Mouse (Mus musculus) bone marrow macrophage, adult 2 months (primary cell): ENCODE results near the gene Epas1. TPM values are rescaled to one million over a fixed set of nuclear protein-coding genes. Genes with fewer than 3 reads are reported as not detected.

Experiments used
- H3K27ac ChIP-seq: 2 replicates; pipeline ENCODE4 v1.5.1; 2012; ENCODE audit warnings: low read depth, low read length; ENCODE audit not compliant: insufficient read depth
- H3K4me1 ChIP-seq: 2 replicates; pipeline ENCODE4 v1.6.1; 2012; ENCODE audit warnings: low read length; ENCODE audit not compliant: control insufficient read depth, insufficient read depth
- H3K4me3 ChIP-seq: 2 replicates; pipeline ENCODE4 v1.5.1; 2012; ENCODE audit warnings: mild to moderate bottlenecking, low read length, moderate library complexity; ENCODE audit not compliant: insufficient read depth
- CTCF ChIP-seq: IDR thresholded peaks from 2 replicates; pipeline ENCODE4 v1.5.1; 2012; ENCODE audit warnings: low read depth, mild to moderate bottlenecking, low read length, moderate library complexity
- POLR2A ChIP-seq: IDR thresholded peaks from 2 replicates; pipeline ENCODE4 v1.6.1; 2012; ENCODE audit warnings: mild to moderate bottlenecking, low read depth, low read length, borderline replicate concordance
- polyA plus RNA-seq: library from polyadenylated mRNA; stranded (reverse); fragments of >200 nt; gene quantifications from 2 replicates; pipeline ENCODE4 v1.2.4, GENCODE M21; 2012; ENCODE audit not compliant: missing spikeins, insufficient read depth, insufficient read length

Epas1 gene
- polyA plus RNA-seq, 1 experiment: 0.74 TPM

- no peak overlapping the region for H3K4me3 ChIP-seq
- TF ChIP-seq POLR2A: no peak
- TF ChIP-seq CTCF: no peak
- H3K27ac ChIP-seq: no peak overlapping the region
- H3K4me1 ChIP-seq: peaks cover 10% of the 10 kb centered on the region
These were observed 48.4 kb downstream of the Epas1 start for GRCm38 (mm10) chr17:86801876-86802275.

- H3K27ac ChIP-seq: no peak overlapping the region
- H3K4me3 ChIP-seq: no peak overlapping the region
- H3K4me1 ChIP-seq: peaks cover 10% of the 10 kb centered on the region
- TF ChIP-seq POLR2A (no peak), CTCF (0 out of 2 replicates have a peak, but pooled peaks have one; percentile 20)
These were observed 49.0 kb downstream of the Epas1 start for GRCm38 (mm10) chr17:86802351-86802985.

GRCm38 (mm10) chr17:86803147-86803546 lies 49.6 kb downstream of the Epas1 start:
- Histone ChIP-seq H3K27ac (no peak overlapping the region), H3K4me3 (no peak overlapping the region), H3K4me1 (peaks cover 6% of the 10 kb centered on the region)
- no peak for TF ChIP-seq POLR2A

GRCm38 (mm10) chr17:86803653-86804052 lies 50.2 kb downstream of the Epas1 start:
- no peak overlapping the region for H3K27ac ChIP-seq
- TF ChIP-seq POLR2A (no peak), CTCF (peak; percentile 59)
- H3K4me1 ChIP-seq: peaks cover 3% of the 10 kb centered on the region; the same call in 1 of the 2 replicates
- no peak overlapping the region for H3K4me3 ChIP-seq

GRCm38 (mm10) chr17:86812029-86812428 lies 58.5 kb downstream of the Epas1 start:
- no peak overlapping the region for H3K4me3 ChIP-seq
- H3K4me1 ChIP-seq: no peaks in the 10 kb centered on the region
- no peak overlapping the region for H3K27ac ChIP-seq
- TF ChIP-seq CTCF (no peak), POLR2A (no peak)

- no peaks in the 10 kb centered on the region for H3K4me1 ChIP-seq
- TF ChIP-seq POLR2A (no peak), CTCF (no peak)
- H3K27ac ChIP-seq: no peak overlapping the region
- H3K4me3 ChIP-seq: no peak overlapping the region
These were observed 60.8 kb downstream of the Epas1 start for GRCm38 (mm10) chr17:86814320-86814719.

- H3K4me3 ChIP-seq: no peak overlapping the region
- TF ChIP-seq POLR2A (no peak), CTCF (no peak)
- H3K4me1 ChIP-seq: no peaks in the 10 kb centered on the region
- H3K27ac ChIP-seq: no peak overlapping the region
These were observed 61.7 kb downstream of the Epas1 start for GRCm38 (mm10) chr17:86815016-86815865.

- Histone ChIP-seq H3K4me3 (no peak overlapping the region), H3K4me1 (no peaks in the 10 kb centered on the region), H3K27ac (no peak overlapping the region)
- TF ChIP-seq POLR2A: no peak
- no peak for TF ChIP-seq CTCF
These were observed 68.7 kb downstream of the Epas1 start for GRCm38 (mm10) chr17:86822017-86822737.

GRCm38 (mm10) chr17:86824502-86825162 lies 71.1 kb downstream of the Epas1 start:
- TF ChIP-seq CTCF (no peak), POLR2A (no peak)
- no peaks in the 10 kb centered on the region for H3K4me1 ChIP-seq
- H3K4me3 ChIP-seq: no peak overlapping the region
- no peak overlapping the region for H3K27ac ChIP-seq
